Mouse (Mus musculus) layer of hippocampus, postnatal 14 days (tissue): Measurements from ENCODE around the gene Mmp13. TPM values are rescaled to one million over a fixed set of nuclear protein-coding genes. Genes with fewer than 3 reads are reported as not detected.
"Not testable (repeated sequence)": the region's sequence is repeated elsewhere in the genome, so short reads cannot be mapped to it uniquely, and the experiment has no call there.

Source experiments
- DNase-seq, 2 experiments: peaks; one replicate each; pipeline ENCODE4 v3.0.0; 2021 to 2022; ENCODE audit warnings: low spot score in 2 of 2, mixed read lengths in 1 of 2
- long read RNA-seq, 2 experiments: library from polyadenylated mRNA; stranded (forward); transcript quantifications; one replicate each; pipeline ENCODE4 v2.0.0; 2021
- total RNA-seq, 2 experiments: library from RNA; stranded (reverse); gene quantifications; 2 replicates each; pipeline ENCODE4 v1.2.3; 2021

Mmp13 gene
- not detected for total RNA-seq
- long read RNA-seq, experiment 1, result 0 reads
- long read RNA-seq, experiment 2, result 0 reads

DNA sequence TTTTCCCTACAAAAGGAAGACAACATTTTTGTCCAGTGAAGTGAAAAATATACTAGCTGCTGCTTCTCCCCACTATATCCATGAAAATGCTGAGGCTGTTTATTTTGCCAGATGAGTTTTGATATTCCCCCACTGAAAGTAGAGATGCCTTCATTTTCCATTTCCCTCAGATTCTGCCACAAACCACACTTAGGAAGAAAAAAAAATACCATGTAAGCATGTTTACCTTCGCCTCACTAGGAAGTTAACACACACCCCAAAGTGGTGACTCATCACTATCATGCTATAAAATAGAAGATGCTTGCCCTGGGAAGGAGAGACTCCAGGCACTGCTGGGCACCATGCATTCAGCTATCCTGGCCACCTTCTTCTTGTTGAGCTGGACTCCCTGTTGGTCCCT lies at the start of gene Mmp13:
Mmp13 (plus strand) TSS at position 301 of the 400 bp plus-strand sequence.
- no peak for DNase-seq

DNA sequence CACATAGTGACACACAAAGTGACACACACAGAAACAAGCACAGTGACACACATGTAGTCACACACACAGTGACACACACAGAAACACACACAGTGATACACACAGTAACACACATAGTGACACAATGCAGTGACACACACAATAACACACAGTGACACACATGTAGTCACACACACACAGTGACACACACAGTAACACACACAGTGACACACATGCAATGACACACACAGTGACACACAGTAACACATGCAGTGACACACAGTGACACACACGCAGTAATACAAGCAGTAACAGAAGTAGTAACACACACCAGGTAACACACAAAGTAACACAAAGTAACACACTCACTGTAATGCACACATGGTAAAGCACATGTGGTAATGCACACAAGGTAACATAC lies 33.7 kb upstream of the Mmp13 start:
- DNase-seq, result no peak

DNA sequence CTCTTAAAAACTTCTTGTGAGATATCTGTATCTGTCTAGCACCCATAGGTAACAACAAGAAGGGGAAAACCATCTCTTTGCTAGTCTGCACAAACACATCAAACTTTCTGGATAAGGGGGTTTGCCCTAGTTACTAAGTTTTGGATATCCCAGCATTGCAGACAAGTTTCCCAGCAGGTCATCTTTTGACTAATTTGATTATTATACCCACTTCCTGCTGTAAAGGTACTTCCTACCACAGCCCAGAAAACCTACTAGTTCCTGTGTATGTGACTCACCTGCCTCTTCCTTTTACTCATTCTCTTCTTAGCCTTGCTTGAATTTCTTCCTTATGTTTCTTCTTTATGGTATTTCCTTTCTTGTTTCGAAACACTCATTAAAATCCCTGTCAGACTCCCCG lies 32.3 kb upstream of the Mmp13 start:
- no peak for DNase-seq

DNA sequence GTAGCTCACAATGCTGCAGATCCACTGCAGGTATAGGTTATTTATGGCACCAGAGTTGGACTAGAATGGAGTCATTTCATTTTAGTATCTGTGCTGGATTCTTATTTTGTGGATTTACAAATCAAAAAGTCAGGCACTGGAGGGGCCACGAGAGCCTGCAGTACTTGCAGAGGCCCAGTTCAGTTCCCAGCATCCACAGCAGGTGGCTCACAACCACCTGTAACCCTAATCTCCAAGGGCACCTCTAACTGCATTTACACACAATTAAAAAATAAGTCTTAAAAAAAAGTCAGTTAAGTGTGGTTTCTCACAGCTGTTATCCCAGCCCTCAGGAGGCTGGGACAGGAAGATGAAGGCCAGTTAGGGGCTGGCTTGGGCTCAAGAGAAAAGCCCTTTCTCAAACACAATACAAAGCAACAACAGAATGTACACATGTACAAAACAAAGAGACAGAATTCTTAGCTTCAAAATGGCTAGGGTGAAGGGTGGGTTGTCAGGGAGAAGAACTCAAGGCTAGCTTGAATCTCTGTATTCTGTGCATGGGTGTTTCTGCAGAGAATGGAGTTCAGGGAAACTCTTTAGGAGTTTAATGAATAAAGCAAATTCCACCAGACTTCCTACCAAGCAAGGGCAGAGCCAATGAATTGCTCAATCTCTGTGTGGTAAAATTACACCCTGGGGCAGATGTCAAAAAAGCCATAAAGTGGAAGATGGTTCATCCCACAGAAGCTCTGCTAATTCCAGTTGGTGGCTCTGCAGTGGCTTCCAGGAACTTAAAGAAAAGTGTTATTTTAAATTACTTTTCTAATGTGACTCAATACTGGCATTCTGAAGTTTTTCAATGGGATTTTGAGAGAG lies 19.3 kb upstream of the Mmp13 start:
- no peak for DNase-seq

DNA sequence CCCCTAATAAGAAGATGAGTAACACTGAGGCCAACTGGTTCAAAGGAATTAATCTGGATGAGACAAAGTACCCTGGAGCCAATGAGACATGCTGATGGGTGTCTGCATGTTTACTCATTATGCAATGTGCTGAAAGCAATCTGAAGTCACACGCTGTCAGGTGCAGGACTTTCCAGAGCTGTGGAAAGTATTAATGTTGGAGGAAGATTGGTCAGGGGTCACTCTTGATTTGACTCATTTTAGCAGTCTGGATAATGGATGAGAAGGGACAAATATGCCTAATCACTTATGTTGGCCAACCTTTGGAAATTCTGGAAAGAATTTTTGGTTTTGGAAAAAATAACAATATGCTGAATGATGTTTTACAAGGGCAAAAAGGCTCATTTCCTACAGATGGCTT lies 10.6 kb upstream of the Mmp13 start:
- no peak for DNase-seq

DNA sequence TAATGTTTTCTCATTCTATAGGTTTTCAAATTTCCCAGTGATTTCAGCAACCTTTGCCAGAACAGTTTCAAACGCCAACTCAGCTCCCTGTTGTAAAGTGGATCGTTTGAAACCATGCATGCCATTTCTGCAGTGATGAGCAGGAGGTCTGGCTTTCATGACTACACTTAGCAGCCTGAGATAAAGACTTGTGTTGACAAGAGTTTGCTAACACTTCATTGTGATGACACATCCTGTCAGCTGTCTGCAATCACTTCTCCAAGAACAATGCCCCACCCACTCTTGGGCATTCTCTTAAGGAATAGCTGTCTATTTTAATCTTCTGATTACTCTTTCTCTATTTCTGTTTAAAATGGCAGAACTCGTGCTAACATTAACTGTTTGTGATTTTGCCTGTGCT lies 2.2 kb upstream of the Mmp13 start:
- DNase-seq, result peak in 1 of 2 experiments; percentile 3

DNA sequence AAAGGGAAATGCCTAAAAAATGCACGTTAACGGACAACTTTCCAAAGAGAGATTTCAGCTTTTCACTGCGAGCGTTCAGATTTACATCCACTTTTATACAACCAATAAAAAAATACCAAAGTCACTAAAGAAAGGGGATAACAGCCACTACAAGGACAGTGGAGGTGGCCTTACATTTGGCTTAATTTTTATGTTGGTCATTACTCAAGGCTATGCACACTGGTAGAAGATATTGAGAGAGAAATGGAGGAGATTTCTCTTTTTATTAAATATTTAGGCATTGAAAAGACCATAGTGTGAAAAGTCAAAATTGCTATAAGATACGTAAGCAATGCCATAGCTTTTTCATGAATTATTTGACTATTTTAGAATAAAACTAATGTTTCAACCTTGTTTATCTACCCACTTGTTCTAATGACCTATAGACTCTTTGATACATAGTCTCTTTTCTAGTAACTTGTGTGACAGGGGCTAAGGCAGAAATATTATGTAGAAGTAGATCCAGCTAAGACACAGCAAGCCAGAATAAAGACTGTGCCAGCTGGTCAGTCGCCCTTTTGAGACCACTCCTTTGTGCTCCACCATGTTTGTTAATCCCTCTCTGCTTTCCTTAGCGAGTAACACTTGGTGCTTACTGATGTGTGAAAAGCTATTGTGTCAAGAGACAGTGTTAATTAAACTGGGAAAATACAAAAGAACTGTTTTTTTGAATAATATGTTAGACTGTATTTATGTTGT lies 10.4 kb downstream of the Mmp13 start:
- DNase-seq, result no peak

DNA sequence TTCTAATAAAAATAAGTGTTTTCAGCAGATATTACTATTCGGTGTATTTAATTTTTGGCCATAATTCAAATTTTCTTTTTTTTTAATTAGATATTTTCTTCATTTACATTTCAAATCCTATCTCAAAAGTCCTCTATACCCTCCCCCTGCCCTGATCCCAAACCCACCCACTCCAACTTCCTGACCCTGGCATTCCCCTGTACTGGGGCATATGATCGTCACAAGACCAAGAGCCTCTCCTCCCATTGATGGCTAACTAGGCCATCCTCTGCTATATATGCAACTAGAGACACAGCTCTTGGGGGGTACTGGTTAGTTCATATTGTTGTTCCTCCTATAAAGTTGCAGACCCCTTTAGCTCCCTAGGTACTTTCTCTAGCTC lies 11.0 kb downstream of the Mmp13 start:
- DNase-seq, result not testable (repeated sequence)

DNA sequence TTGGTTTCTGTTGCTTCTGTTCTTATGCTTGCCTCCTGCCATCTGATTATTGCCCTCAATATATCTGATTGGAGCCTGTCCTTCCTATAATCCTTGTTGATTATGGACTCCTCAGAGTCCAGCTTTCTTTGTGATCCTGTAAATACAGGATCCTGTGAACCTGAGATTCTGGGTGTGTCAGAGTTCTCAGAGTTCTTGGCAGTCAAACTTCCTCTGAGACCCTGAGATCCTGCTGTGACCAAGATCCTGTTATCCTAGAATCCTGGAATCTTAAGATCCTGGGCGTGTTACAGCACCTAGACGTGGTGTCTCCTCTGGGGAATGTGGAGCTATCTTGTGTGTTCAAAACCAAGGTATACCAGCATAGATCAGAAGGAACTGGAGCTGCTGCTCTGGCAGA lies 17.2 kb downstream of the Mmp13 start:
- DNase-seq, result no peak

DNA sequence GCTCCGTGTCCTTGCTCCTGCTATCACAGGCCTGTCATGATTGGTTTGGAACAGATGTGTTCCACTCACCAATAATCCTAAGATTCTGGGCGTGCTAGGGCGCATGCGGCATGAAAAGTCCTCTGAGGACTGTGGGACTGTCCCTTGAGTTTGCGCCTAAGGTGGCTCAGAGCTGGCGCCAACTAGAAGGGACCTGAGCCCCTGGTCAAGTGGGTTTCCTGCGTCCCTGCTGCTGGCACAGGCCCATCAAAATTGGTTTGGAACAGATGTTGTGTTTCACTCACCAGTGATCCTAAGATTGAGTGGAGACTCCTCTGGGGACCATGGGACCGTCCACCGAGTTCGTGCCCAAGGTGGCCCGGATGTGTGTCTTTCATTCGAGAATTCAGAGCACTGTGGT lies 17.6 kb downstream of the Mmp13 start:
- DNase-seq, result no peak

DNA sequence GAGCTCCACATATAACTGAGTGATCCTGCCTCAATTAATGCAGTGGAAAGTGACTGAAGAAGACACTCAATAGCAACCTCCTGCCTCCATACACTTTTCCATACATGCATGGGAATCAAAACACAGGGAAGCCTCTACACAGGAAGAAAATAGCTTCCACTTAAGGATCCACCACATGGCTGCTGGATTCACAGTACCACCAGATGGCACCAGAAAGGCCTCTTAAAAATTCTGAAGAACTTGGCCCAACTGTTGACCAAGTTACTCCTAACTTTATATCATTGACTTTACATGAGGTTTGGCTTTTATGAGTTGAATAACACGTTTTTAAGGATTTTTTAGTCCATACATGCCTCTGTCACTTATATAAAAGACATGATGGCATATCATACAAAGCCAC lies 19.8 kb downstream of the Mmp13 start:
- peak in 1 of 2 experiments; percentile 2 for DNase-seq

DNA sequence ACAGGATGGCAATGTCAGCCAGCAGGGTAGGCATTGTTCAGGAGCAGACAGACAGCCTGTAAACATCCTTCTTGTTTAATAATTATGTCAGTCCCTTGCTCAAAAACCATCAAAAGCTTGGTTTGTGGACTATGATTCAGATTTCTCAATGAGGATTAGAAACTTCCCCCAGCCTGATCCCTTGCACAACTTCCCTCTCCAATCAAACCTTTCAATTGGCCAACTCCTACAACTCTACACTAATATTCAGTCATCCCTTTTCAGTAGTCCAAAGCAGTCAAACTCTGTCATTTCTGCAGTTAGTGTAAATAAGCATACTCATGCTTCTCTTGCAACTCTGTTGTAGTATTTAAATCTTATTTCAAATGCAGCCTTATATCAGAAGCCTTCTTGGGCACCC lies 59.5 kb downstream of the Mmp13 start:
- DNase-seq, result no peak

Other genes starting within 250 kb of the Mmp13 start
- 10 to 100 TPM; 25.8 to 28.0 TPM for gene Dync2h1, start 88.1 kb upstream of the Mmp13 start, total RNA-seq
- 10 to 100 TPM; 77.2 to 86.4 TPM for gene Dcun1d5, start 88.0 kb upstream of the Mmp13 start, total RNA-seq
- not detected for gene Mmp12, start 71.9 kb downstream of the Mmp13 start, total RNA-seq
- gene Mmp1b, start 115.5 kb downstream of the Mmp13 start, total RNA-seq, result not detected
- not detected for gene Mmp3, start 173.3 kb downstream of the Mmp13 start, total RNA-seq
- gene Mmp10, start 229.8 kb downstream of the Mmp13 start, total RNA-seq, result not detected